Mouse (Mus musculus) testis, adult 2 months (tissue): ENCODE measurements at regions not wholly inside any gene's neighbourhood (a gene's known extent, or its start where the extent isn't known, plus 50 kb on each side); places are given as distances from the start of the nearest gene placed in this dataset.

Source experiments
- CTCF ChIP-seq: fragments of 200-500 bp; IDR thresholded peaks from 2 replicates; pipeline ENCODE4 v1.5.1; 2012; ENCODE audit warnings: low read depth, mild to moderate bottlenecking, inconsistent platforms, low read length, moderate library complexity; ENCODE audit not compliant: control insufficient read depth, insufficient read depth, insufficient replicate concordance
- POLR2A ChIP-seq: fragments of 200-500 bp; IDR thresholded peaks from 2 replicates; pipeline ENCODE4 v1.6.1; 2012; ENCODE audit warnings: low read depth, mild to moderate bottlenecking, inconsistent platforms, low read length, moderate library complexity; ENCODE audit not compliant: control insufficient read depth

DNA sequence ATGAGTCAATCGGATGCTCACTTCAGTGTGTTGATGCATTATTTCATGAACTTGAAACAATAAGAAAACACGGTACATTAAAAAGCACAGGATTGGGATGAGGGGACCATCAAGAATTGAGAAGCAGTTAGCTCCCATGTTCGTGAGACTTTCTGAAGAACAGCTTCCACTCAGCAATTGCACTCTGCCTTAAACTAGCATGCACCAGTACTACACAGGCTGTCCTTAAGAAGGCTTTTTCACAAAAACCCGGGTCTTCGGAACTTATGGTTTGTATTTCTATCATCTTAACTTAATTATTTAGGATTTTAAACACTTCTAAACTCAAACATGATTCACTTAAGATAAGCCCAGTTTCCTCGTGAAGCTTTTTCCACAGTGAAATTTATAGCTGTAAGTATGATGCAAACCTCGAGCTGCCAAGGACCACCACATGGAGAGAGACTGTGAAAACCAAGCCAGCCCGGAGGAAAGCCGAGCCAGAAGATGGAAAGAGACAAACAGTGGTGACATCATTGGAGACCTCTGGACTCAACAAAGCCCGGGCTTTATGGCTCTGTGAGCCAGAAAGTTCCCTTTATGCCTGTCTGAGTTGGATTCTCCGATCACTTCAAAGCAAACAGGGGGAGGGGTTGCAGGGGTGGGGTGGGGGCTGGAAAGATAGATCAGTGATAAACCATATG is 162.7 kb upstream of the Atp2b1 start:
- TF ChIP-seq CTCF = no peak
- no peak for TF ChIP-seq POLR2A
